ENCODE assay signal across 17 mouse cellular contexts in the genomic region with DNA sequence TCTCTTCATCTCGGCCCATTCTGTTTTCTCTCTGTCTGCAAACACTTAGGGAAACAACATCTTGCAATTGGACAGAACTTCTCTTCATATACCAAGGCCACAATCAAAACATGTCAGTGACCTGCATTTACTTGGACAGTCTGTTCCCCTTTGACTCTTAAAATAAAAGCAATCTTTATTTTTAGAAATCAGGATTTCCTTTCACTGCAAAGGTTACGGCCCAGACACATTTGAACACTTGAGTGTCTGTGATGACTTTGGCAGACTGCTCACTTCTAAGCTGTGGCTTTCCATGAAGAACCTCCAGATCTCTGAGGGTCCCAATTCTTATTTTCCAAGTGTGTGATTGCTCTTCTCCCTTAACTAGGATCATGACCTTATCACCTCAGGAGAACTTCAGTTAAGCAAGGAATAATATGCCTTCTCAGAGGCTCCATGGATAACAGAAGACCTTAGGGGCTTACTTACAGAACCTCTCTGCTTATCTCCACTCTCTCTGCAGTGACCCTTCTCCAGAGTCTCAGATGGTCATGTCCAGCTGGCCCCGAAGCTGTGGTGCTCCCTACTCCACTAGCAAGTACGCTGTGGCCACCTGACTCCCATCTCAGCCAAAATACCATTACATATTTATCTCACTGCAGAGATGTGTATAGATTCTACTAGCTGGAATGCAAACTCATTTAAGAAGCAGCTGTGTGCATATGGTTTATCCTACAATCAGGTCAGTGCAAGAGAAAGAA.
DNase-seq lines count a peak whose midpoint lies in the region; ATAC-seq and TF ChIP-seq lines count a peak whose summit lies in the region.
"Had no signal": no experiment of that assay in that cellular context is flagged by ENCODE, and none has a peak within 500 bp of the region (broad histone marks: within the 10 kb centered on the region; RNA-seq: fewer than 3 reads in every experiment).

No protein-coding gene starts in this region.

- TF ChIP-seq EP300 in heart, postnatal 0 days (IDR thresholded peaks at IDR 0.05; ENCODE audit: low read depth), result no peak

- 0 out of 2 replicates have a peak, but pooled peaks cover 3% of the 10 kb centered on the region for H3K36me3 ChIP-seq in heart, embryonic 10.5 days
- no peaks in the 10 kb centered on the region for H3K36me3 ChIP-seq in heart, postnatal 0 days (replicated peaks; ENCODE audit: control insufficient read depth, insufficient read depth, low read length)
- no peaks in the 10 kb centered on the region for H3K36me3 ChIP-seq in intestine, embryonic 16.5 days (ENCODE audit: control insufficient read depth, insufficient read depth, low read length)
- H3K36me3 ChIP-seq: forebrain, embryonic 10.5 days had no signal

- intact Hi-C loops in left cerebral cortex, postnatal 25 days (cut with DNase I), result no loop called here

- no peak overlapping the region for H3K27ac ChIP-seq in heart, embryonic 10.5 days
- H3K27ac ChIP-seq in heart, postnatal 0 days (ENCODE audit: low read depth), result peak overlapping the region; percentile 61
- H3K27ac ChIP-seq in intestine, embryonic 16.5 days (ENCODE audit: low read length), result no peak overlapping the region
- H3K27ac ChIP-seq: forebrain, embryonic 10.5 days; macrophage had no signal

- no peak overlapping the region for H3K9ac ChIP-seq in heart, postnatal 0 days (replicated peaks; ENCODE audit: low read depth, low read length)
- H3K9ac ChIP-seq in intestine, embryonic 16.5 days (ENCODE audit: low read depth, low read length), result no peak overlapping the region
- H3K9ac ChIP-seq: forebrain, postnatal 0 days had no signal

- H3K4me2 ChIP-seq in heart, postnatal 0 days (ENCODE audit: low read depth, low read length), result no peak overlapping the region
- no peak overlapping the region for H3K4me2 ChIP-seq in intestine, embryonic 16.5 days (ENCODE audit: low read depth, low read length)
- H3K4me2 ChIP-seq: midbrain, embryonic 11.5 days had no signal

- no peak for TF ChIP-seq CTCF in heart, postnatal 0 days (IDR thresholded peaks at IDR 0.05; ENCODE audit: low read depth)

- peaks cover 8% of the 10 kb centered on the region for H3K4me1 ChIP-seq in heart, embryonic 10.5 days
- peaks cover 12% of the 10 kb centered on the region for H3K4me1 ChIP-seq in heart, postnatal 0 days (ENCODE audit: control insufficient read depth, insufficient read depth)
- H3K4me1 ChIP-seq in intestine, embryonic 16.5 days (ENCODE audit: control insufficient read depth, insufficient read depth, low read length), result no peaks in the 10 kb centered on the region
- H3K4me1 ChIP-seq: forebrain, embryonic 10.5 days had no signal

- peak; percentile 62 for ATAC-seq in heart, postnatal 0 days (ENCODE audit: insufficient read depth, low read depth)
- ATAC-seq in intestine, embryonic 16.5 days, result 0 out of 2 replicates have a peak, but pooled peaks have one; percentile 36
- ATAC-seq: forebrain, postnatal 0 days; hindbrain, embryonic 16.5 days had no signal

- no peak overlapping the region for H3K4me3 ChIP-seq in heart, embryonic 10.5 days
- H3K4me3 ChIP-seq in heart, postnatal 0 days (ENCODE audit: low read depth, low read length), result no peak overlapping the region
- no peak overlapping the region for H3K4me3 ChIP-seq in intestine, embryonic 16.5 days (ENCODE audit: low read length)
- H3K4me3 ChIP-seq: forebrain, embryonic 10.5 days had no signal

- peak; percentile 72 for DNase-seq in heart, adult 8-10 months (ENCODE audit: low spot score)
- DNase-seq in heart, embryonic 10.5 days (ENCODE audit: low spot score), result no peak
- DNase-seq in kidney, postnatal 36 days, result peak; percentile 6 to 36
- DNase-seq in kidney, postnatal 4 days, result no peak
- peak; percentile 39 for DNase-seq in heart, postnatal 0 days (ENCODE audit: low spot score)
- DNase-seq in left cerebral cortex, postnatal 25 days (ENCODE audit: low spot score in 2 of 2), result no peak
- DNase-seq: cerebellum, adult 2 months; forebrain, postnatal 0 days; gastrocnemius, postnatal 14 days; liver; lung, adult 18-20 months; right cerebral cortex, postnatal 25 days had no signal

- no peaks in the 10 kb centered on the region for H3K27me3 ChIP-seq in heart, embryonic 10.5 days (ENCODE audit: insufficient read depth, poor library complexity, severe bottlenecking)
- no peaks in the 10 kb centered on the region for H3K27me3 ChIP-seq in heart, postnatal 0 days (ENCODE audit: control insufficient read depth, insufficient read depth, low read length)
- H3K27me3 ChIP-seq in intestine, embryonic 16.5 days (replicated peaks; ENCODE audit: control insufficient read depth, insufficient read depth, low read length), result no peaks in the 10 kb centered on the region

- no peaks in the 10 kb centered on the region for H3K9me3 ChIP-seq in heart, embryonic 10.5 days
- H3K9me3 ChIP-seq in heart, postnatal 0 days (replicated peaks; ENCODE audit: control insufficient read depth, low read length), result no peaks in the 10 kb centered on the region
- no peaks in the 10 kb centered on the region for H3K9me3 ChIP-seq in intestine, embryonic 16.5 days (ENCODE audit: control insufficient read depth, low read length)
- H3K9me3 ChIP-seq: forebrain, embryonic 10.5 days had no signal

- 58% methylated on average over 4 of the region's 4 CpGs for WGBS in heart, embryonic 10.5 days
- 26% methylated on average over 4 of the region's 4 CpGs for WGBS in heart, postnatal 0 days
- 62% methylated on average over 4 of the region's 4 CpGs for WGBS in intestine, embryonic 16.5 days

Comparison
In these comparisons a context has a peak if more than half of its experiments do, and no peak if none do; other contexts are left out.
1. DNase-seq: peak in heart, adult 8-10 months (single experiment), kidney, postnatal 36 days (2 of 2) and heart, postnatal 0 days (single experiment); none in heart, embryonic 10.5 days (single experiment), kidney, postnatal 4 days (0 of 2) and left cerebral cortex, postnatal 25 days (0 of 2).